Mouse (Mus musculus) liver, adult 2 months (tissue): Measurements from ENCODE around the gene Col5a1.

Source experiments
- CTCF ChIP-seq: fragments of 200-500 bp; IDR thresholded peaks from 2 replicates; pipeline ENCODE4 v1.5.1; 2011; ENCODE audit warnings: low read depth, low read length, control low read depth
- POLR2A ChIP-seq: fragments of 200-500 bp; IDR thresholded peaks from 2 replicates; pipeline ENCODE4 v1.6.1; 2011; ENCODE audit warnings: low read length, control low read depth; ENCODE audit not compliant: insufficient read depth; ENCODE audit errors: extremely low read depth

DNA sequence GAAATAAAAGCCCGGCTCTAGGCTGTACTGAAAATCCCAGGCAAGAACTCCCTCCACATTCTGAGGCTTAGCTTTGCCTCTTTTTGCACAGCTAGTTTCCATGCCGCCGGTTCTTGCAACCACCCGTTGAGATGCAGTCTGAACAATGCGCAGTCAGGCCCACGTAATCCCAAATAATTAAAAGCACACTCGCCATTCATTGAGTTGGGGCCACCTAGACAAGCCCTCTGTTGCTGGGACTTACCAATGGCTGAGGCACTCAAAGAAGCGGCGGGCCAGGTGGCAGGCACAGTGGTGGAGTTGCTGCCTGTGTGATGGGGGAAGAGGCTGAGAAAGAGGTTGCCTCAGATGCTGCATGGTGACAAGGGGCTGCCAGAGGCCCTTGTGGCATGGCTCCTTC, 48.1 kb upstream of the Col5a1 start:
- TF ChIP-seq POLR2A (no peak), CTCF (no peak)
